Mouse (Mus musculus) lung, embryonic 16.5 days (tissue): ENCODE data around the gene Kif1a. TPM values are rescaled to one million over a fixed set of nuclear protein-coding genes. Genes with fewer than 3 reads are reported as not detected.

Experiments used
- ATAC-seq: fragments of 200-750 bp; cut with Nextera tagmentation; 2 replicates; pipeline ENCODE4 v1.8.0; 2017; ENCODE audit warnings: low read depth, mild to moderate bottlenecking, moderate library complexity
- H3K27ac ChIP-seq: fragments of 300-500 bp; sonication (generic); 2 replicates; pipeline ENCODE4 v1.5.1; 2014; ENCODE audit warnings: mild to moderate bottlenecking, control low read depth, low read length
- H3K27me3 ChIP-seq: fragments of 300-500 bp; sonication (generic); 2 replicates; pipeline ENCODE4 v1.6.1; 2014; ENCODE audit warnings: low read depth, low read length, mixed read lengths; ENCODE audit not compliant: control insufficient read depth, insufficient read depth
- H3K36me3 ChIP-seq: fragments of 300-500 bp; sonication (generic); 2 replicates; pipeline ENCODE4 v1.6.1; 2014; ENCODE audit warnings: low read length; ENCODE audit not compliant: control insufficient read depth, insufficient read depth
- H3K4me1 ChIP-seq: fragments of 300-500 bp; sonication (generic); replicated peaks from 2 replicates; pipeline ENCODE4 v1.6.1; 2014; ENCODE audit warnings: low read length, mixed read lengths; ENCODE audit not compliant: control insufficient read depth, insufficient read depth
- H3K4me2 ChIP-seq: fragments of 300-500 bp; sonication (generic); 2 replicates; pipeline ENCODE4 v1.6.1; 2014; ENCODE audit warnings: low read depth, low read length, control low read depth
- H3K4me3 ChIP-seq: fragments of 300-500 bp; sonication (generic); 2 replicates; pipeline ENCODE4 v1.5.1; 2014; ENCODE audit warnings: mild to moderate bottlenecking, low read length, control low read depth
- H3K9ac ChIP-seq: fragments of 300-500 bp; sonication (generic); 2 replicates; pipeline ENCODE4 v1.6.1; 2014; ENCODE audit warnings: low read length, control low read depth
- H3K9me3 ChIP-seq: fragments of 300-500 bp; sonication (generic); 2 replicates; pipeline ENCODE4 v1.6.1; 2016; ENCODE audit warnings: low read length; ENCODE audit not compliant: control insufficient read depth
- WGBS: fragments of 180-500 bp; shearing (Covaris S2); extraction: QIAGEN DNeasy Blood & Tissue Kit; methylation state at CpG from one replicate; pipeline ENCODE4 v1.1.7; 2014; 5-methylcytosine and 5-hydroxymethylcytosine counted together
- polyA plus RNA-seq: library from polyadenylated mRNA; unstranded; fragments of >200 nt; fragmentation: Nextera tagmentation; extraction: Ambion mirVana; gene quantifications from 2 replicates; pipeline ENCODE4 v1.2.1, GENCODE M21; 2015

Kif1a gene
- 7.9 and 9.2 TPM in 2 replicates for polyA plus RNA-seq

DNA sequence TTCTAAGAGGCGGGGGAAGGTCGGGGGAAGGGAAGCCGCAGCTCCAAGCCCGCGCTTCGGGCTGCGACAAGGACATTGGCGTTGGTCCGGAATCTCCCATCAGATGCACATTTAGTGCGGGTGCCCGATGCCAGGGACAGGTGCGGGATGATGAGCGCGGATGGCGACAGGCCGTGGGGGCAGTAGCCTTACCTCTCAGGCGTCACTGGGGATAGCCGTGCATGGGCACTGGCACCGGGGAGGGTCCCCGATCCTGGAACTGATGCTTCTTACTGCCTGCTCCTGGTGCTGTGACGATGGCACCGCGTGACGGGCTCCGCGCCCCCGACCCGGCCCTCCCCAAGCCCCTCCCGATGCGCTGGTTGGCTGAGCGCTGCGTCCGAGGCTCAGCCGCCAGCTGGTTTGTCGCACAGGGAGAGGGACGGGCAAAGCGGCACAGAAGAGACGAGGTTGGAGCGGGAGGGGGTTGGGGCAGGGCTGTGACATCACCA, at the start of gene Kif1a:
Gene Kif1a (minus strand): TSS at position 381 of the 491 bp plus-strand sequence.
- no peaks in the 10 kb centered on the region for H3K9me3 ChIP-seq
- no peaks in the 10 kb centered on the region for H3K36me3 ChIP-seq
- H3K4me3 ChIP-seq, result peak within 1 kb of the TSS; percentile 54
- H3K27me3 ChIP-seq, result peaks cover 35% of the 10 kb centered on the region
- H3K4me1 ChIP-seq, result peaks cover 12% of the 10 kb centered on the region
- peak; percentile 72 for ATAC-seq
- WGBS, result 1% methylated on average over 39 of the region's 39 CpGs
- peak within 1 kb of the TSS; percentile 78 for H3K4me2 ChIP-seq
- H3K27ac ChIP-seq, result no peak within 1 kb of the TSS
- peak within 1 kb of the TSS; percentile 63 for H3K9ac ChIP-seq

DNA sequence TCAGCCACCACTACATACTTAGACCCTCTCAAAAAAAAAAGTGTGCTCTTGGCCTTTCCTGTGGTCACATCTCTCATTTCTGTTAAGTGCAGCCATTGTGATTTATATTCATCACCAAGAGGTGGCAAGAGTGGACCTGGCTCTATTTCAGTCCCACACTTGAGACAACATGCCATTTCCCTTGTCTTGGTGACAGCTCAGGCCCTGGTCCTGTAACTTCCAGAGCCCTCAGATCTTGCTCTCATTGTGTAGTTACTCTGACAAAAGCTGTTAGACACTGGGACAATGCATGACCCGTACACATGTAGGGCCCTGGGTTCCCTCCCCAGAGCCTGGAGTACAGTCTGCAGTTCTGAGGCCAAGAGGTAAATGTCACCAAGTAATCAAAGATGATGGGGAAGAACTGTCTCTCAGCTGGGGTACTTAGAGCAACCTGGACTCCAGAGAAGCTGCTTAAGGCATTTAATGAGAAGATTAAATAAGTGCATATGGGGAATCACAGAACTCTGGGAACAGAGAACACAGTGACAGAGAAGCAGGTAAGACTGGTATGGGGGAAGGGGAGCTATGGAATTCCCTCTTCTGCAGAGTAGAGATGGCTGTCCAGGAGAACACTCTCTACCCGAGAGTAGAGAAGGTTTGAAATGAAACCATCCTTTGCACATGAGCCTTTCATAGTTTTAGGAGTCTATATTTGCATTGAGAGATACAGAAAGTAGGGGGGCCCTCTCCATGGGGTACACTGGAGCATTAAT, 49.3 kb upstream of the Kif1a start:
- Histone ChIP-seq H3K9me3 (no peaks in the 10 kb centered on the region), H3K4me3 (no peak overlapping the region), H3K9ac (no peak overlapping the region), H3K4me2 (no peak overlapping the region), H3K27ac (peak overlapping the region; percentile 12; the same call in 1 of the 2 replicates), H3K4me1 (no peaks in the 10 kb centered on the region), H3K27me3 (no peaks in the 10 kb centered on the region), H3K36me3 (no peaks in the 10 kb centered on the region)
- WGBS, result 38% methylated on average over 2 of the region's 2 CpGs
- ATAC-seq, result no peak

DNA sequence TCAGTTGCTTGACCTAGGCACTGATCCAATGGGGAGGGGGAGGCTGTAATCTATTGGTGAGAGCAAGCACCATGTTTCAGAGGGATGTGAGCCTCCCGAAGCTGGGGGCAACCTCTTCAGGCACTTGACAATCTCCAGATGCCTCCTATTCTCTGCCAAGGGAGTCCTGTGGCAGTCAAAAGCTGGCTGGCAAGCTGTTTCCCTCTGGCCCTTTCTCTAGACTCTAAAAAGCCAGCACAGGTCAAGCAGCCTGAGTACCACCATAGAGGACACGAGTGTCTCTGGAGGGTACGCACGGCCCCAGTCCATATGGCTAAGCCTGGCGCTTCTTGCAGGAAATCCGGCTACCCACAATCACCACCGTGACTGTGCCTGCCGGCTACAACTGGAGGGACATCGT, 42.4 kb upstream of the Kif1a start:
- no peaks in the 10 kb centered on the region for H3K36me3 ChIP-seq
- no peak for ATAC-seq
- H3K27me3 ChIP-seq, result no peaks in the 10 kb centered on the region
- H3K9ac ChIP-seq, result no peak overlapping the region
- H3K4me2 ChIP-seq, result no peak overlapping the region
- H3K9me3 ChIP-seq, result no peaks in the 10 kb centered on the region
- 78% methylated on average over 9 of the region's 9 CpGs for WGBS
- H3K4me3 ChIP-seq, result no peak overlapping the region
- H3K27ac ChIP-seq, result no peak overlapping the region
- H3K4me1 ChIP-seq, result no peaks in the 10 kb centered on the region

GRCm38 (mm10) chr1:93142871-93143270, 41.1 kb upstream of the Kif1a start:
- no peak overlapping the region for H3K9ac ChIP-seq
- H3K27me3 ChIP-seq, result no peaks in the 10 kb centered on the region
- no peak for ATAC-seq
- H3K4me3 ChIP-seq, result no peak overlapping the region
- H3K36me3 ChIP-seq, result no peaks in the 10 kb centered on the region
- H3K4me2 ChIP-seq, result no peak overlapping the region
- no peak overlapping the region for H3K27ac ChIP-seq
- H3K9me3 ChIP-seq, result no peaks in the 10 kb centered on the region
- H3K4me1 ChIP-seq, result no peaks in the 10 kb centered on the region
- WGBS, result 76% methylated on average over 1 of the region's 1 CpGs

- no peaks in the 10 kb centered on the region for H3K27me3 ChIP-seq
- no peak overlapping the region for H3K9ac ChIP-seq
- no peaks in the 10 kb centered on the region for H3K4me1 ChIP-seq
- H3K4me2 ChIP-seq, result no peak overlapping the region
- H3K27ac ChIP-seq, result no peak overlapping the region
- H3K36me3 ChIP-seq, result no peaks in the 10 kb centered on the region
- ATAC-seq, result no peak
- no peak overlapping the region for H3K4me3 ChIP-seq
- no peaks in the 10 kb centered on the region for H3K9me3 ChIP-seq
- 63% methylated on average over 7 of the region's 7 CpGs for whole genome bisulfite sequencing
Observed at GRCm38 (mm10) chr1:93139713-93140112, 38.0 kb upstream of the Kif1a start.

DNA sequence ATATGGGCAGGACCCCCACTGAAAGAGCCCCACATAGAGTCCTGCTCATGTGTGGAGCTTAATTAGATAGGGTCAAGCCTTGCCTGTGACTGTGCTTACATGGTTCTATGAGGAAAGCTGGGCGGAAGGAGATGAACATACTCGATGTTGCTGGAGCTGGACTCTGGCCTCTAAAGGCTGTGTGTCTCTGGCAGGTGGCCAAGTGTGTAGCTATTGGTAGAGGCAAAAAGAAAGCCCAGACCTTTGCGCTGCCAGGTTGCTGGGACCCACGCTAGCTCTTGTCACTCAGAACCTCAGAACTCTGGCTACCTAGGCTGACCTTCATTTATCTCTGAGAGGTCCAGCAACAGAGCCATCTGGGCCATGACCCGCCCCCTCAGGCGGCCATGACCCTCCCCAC, 36.8 kb upstream of the Kif1a start:
- WGBS, result 66% methylated on average over 6 of the region's 6 CpGs
- Histone ChIP-seq H3K4me3 (no peak overlapping the region), H3K9ac (no peak overlapping the region), H3K27me3 (no peaks in the 10 kb centered on the region), H3K36me3 (no peaks in the 10 kb centered on the region), H3K4me2 (no peak overlapping the region), H3K4me1 (no peaks in the 10 kb centered on the region), H3K27ac (no peak overlapping the region), H3K9me3 (no peaks in the 10 kb centered on the region)
- no peak for ATAC-seq

DNA sequence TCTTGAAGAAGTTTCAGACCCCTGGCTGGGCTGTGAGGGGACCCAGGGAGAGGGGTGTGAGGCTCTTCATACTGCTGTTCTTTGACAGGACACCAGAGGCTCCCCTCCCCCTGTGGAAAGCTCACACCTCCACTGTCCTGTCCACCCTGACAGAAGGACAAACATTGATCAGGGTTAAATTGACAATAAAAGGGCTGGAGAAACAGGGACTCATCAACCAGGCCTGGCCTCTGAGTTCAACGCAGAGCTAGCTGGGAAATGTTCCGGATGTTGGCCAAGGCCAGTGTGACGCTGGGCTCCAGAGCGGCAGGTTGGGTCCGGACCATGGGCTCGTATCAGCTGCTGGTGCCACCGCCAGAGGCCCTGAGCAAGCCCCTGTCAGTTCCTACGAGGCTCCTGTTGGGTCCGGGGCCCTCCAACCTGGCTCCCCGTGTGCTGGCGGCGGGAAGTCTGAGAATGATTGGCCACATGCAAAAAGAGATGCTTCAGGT, 33.3 kb upstream of the Kif1a start, which contains the start of gene Agxt:
Gene Agxt (plus strand): TSS at position 205 of the 491 bp plus-strand sequence.
- no peaks in the 10 kb centered on the region for H3K9me3 ChIP-seq
- WGBS, result 83% methylated on average over 12 of the region's 12 CpGs
- H3K4me2 ChIP-seq, result no peak within 1 kb of the TSS
- no peak for ATAC-seq
- H3K36me3 ChIP-seq, result no peaks in the 10 kb centered on the region
- no peak within 1 kb of the TSS for H3K27ac ChIP-seq
- no peak within 1 kb of the TSS for H3K9ac ChIP-seq
- peaks cover 7% of the 10 kb centered on the region; the same call in 1 of the 2 replicates for H3K4me1 ChIP-seq
- H3K4me3 ChIP-seq, result no peak within 1 kb of the TSS
- no peaks in the 10 kb centered on the region for H3K27me3 ChIP-seq

- Histone ChIP-seq H3K4me1 (peaks cover 7% of the 10 kb centered on the region; the same call in 1 of the 2 replicates), H3K9ac (no peak overlapping the region), H3K27ac (no peak overlapping the region), H3K4me3 (no peak overlapping the region), H3K4me2 (no peak overlapping the region), H3K36me3 (no peaks in the 10 kb centered on the region), H3K27me3 (no peaks in the 10 kb centered on the region), H3K9me3 (no peaks in the 10 kb centered on the region)
- 43% methylated on average over 8 of the region's 8 CpGs for WGBS
- no peak for ATAC-seq
Observed at GRCm38 (mm10) chr1:93132676-93133075, 30.9 kb upstream of the Kif1a start.

- H3K4me2 ChIP-seq, result 0 out of 2 replicates have a peak overlapping the region, but pooled peaks have one; percentile 6
- H3K4me1 ChIP-seq, result peaks cover 7% of the 10 kb centered on the region; the same call in 1 of the 2 replicates
- no peaks in the 10 kb centered on the region for H3K9me3 ChIP-seq
- H3K36me3 ChIP-seq, result no peaks in the 10 kb centered on the region
- H3K27ac ChIP-seq, result peak overlapping the region; percentile 85
- no peaks in the 10 kb centered on the region for H3K27me3 ChIP-seq
- WGBS, result 36% methylated on average over 10 of the region's 10 CpGs
- H3K9ac ChIP-seq, result no peak overlapping the region
- ATAC-seq, result peak; percentile 87
- H3K4me3 ChIP-seq, result no peak overlapping the region
Observed at GRCm38 (mm10) chr1:93130242-93130983, 28.7 kb upstream of the Kif1a start.
